Mouse (Mus musculus) MEL (cell line): ENCODE results near the gene Rhbdl2. TPM values are rescaled to one million over a fixed set of nuclear protein-coding genes. Genes with fewer than 3 reads are reported as not detected.

Source experiments
- DNase-seq: peaks from one replicate; pipeline ENCODE4 v3.0.0; 2011; ENCODE audit warnings: low read depth, low spot score
- H3K27ac ChIP-seq: 2 replicates; pipeline ENCODE4 v1.5.1; 2012; ENCODE audit warnings: low read depth, mild to moderate bottlenecking, control low read depth, low read length, moderate library complexity; ENCODE audit not compliant: control insufficient read depth
- H3K27me3 ChIP-seq, 2 experiments: fragments of 150-350 bp in 1 of 2; sonication (generic) in 1 of 2; 2 replicates each; pipeline ENCODE4 v1.6.1; 2012; ENCODE audit warnings: low read length in 2 of 2, mild to moderate bottlenecking in 2 of 2, improper control_type of control experiment in 1 of 2, moderate library complexity in 1 of 2; ENCODE audit not compliant: insufficient read depth in 2 of 2, control insufficient read depth in 1 of 2
- H3K36me3 ChIP-seq, 2 experiments: 2 replicates each; pipeline ENCODE4 v1.6.1; 2012 to 2014; ENCODE audit warnings: low read length in 2 of 2, improper control_type of control experiment in 1 of 2, inconsistent platforms in 1 of 2, mild to moderate bottlenecking in 1 of 2; ENCODE audit not compliant: insufficient read depth in 2 of 2, control insufficient read depth in 1 of 2
- H3K4me1 ChIP-seq, 2 experiments: fragments of 150-350 bp in 1 of 2; sonication (generic) in 1 of 2; 2 replicates each; pipeline ENCODE4 v1.6.1; 2012; ENCODE audit warnings: low read length in 2 of 2, improper control_type of control experiment in 1 of 2, mild to moderate bottlenecking in 1 of 2; ENCODE audit not compliant: insufficient read depth in 2 of 2, control insufficient read depth in 1 of 2
- H3K4me3 ChIP-seq, 2 experiments: fragments of 150-350 bp in 1 of 2; sonication (generic) in 1 of 2; 2 replicates each; pipeline ENCODE4 v1.5.1; 2012; ENCODE audit warnings: low read depth in 2 of 2, low read length in 2 of 2, mild to moderate bottlenecking in 2 of 2, moderate library complexity in 2 of 2, control low read depth in 1 of 2, improper control_type of control experiment in 1 of 2; ENCODE audit not compliant: control insufficient read depth in 1 of 2, insufficient read depth in 1 of 2
- H3K79me2 ChIP-seq: 2 replicates; pipeline ENCODE4 v1.6.1; 2012; ENCODE audit warnings: mild to moderate bottlenecking, low read length, moderate library complexity; ENCODE audit not compliant: control insufficient read depth, poor library complexity, insufficient read depth
- H3K9ac ChIP-seq: 2 replicates; pipeline ENCODE4 v1.6.1; 2012; ENCODE audit warnings: low read depth, mild to moderate bottlenecking, control low read depth, low read length, moderate library complexity; ENCODE audit not compliant: control insufficient read depth, poor library complexity, severe bottlenecking
- H3K9me3 ChIP-seq: fragments of 150-350 bp; sonication (generic); replicated peaks from 2 replicates; pipeline ENCODE4 v1.6.1; 2012; ENCODE audit warnings: mild to moderate bottlenecking, low read length, improper control_type of control experiment, moderate library complexity; ENCODE audit not compliant: insufficient read depth
- CHD1 ChIP-seq: IDR thresholded peaks from 2 replicates; pipeline ENCODE4 v1.6.1; 2012; ENCODE audit warnings: low read depth, mild to moderate bottlenecking, inconsistent platforms, low read length, improper control_type of control experiment
- CHD2 ChIP-seq: IDR thresholded peaks from 2 replicates; pipeline ENCODE4 v1.6.1; 2011; ENCODE audit warnings: low read length, improper control_type of control experiment
- CTCF ChIP-seq, 3 experiments: IDR thresholded peaks in 2 of 3; conservative IDR thresholded peaks in 1 of 3; 2 replicates each; pipeline ENCODE4 v1.5.1; 2011 to 2012; ENCODE audit warnings: low read length in 3 of 3, low read depth in 2 of 3, mild to moderate bottlenecking in 2 of 3, improper control_type of control experiment in 1 of 3, inconsistent platforms in 1 of 3, mixed read lengths in 1 of 3, moderate library complexity in 1 of 3; ENCODE audit not compliant: control insufficient read depth in 1 of 3, insufficient read depth in 1 of 3, poor library complexity in 1 of 3, severe bottlenecking in 1 of 3
- ELF1 ChIP-seq: IDR thresholded peaks from 2 replicates; pipeline ENCODE4 v1.6.1; 2014; ENCODE audit warnings: low read depth, mild to moderate bottlenecking, inconsistent platforms, low read length, improper control_type of control experiment, moderate library complexity
- EP300 ChIP-seq, 2 experiments: IDR thresholded peaks; 2 replicates each; pipeline ENCODE4 v1.6.1; 2011; ENCODE audit warnings: improper control_type of control experiment in 2 of 2, low read length in 2 of 2, low read depth in 1 of 2, mild to moderate bottlenecking in 1 of 2
- GATA1 ChIP-seq: IDR thresholded peaks from 2 replicates; pipeline ENCODE4 v1.6.1; 2011; ENCODE audit warnings: low read depth, low read length, improper control_type of control experiment
- JUND ChIP-seq: IDR thresholded peaks from 2 replicates; pipeline ENCODE4 v1.6.1; 2011; ENCODE audit warnings: low read depth, mild to moderate bottlenecking, improper control_type of control experiment, low read length
- MAX ChIP-seq: IDR thresholded peaks from 2 replicates; pipeline ENCODE4 v1.6.1; 2011; ENCODE audit warnings: low read length, improper control_type of control experiment
- MAZ ChIP-seq: IDR thresholded peaks from 2 replicates; pipeline ENCODE4 v1.6.1; 2012; ENCODE audit warnings: low read depth, mild to moderate bottlenecking, inconsistent platforms, low read length, improper control_type of control experiment
- MYB ChIP-seq: IDR thresholded peaks from 2 replicates; pipeline ENCODE4 v1.6.1; 2011; ENCODE audit warnings: mild to moderate bottlenecking, low read depth, low read length, improper control_type of control experiment
- MYC ChIP-seq: IDR thresholded peaks from 2 replicates; pipeline ENCODE4 v1.6.1; 2011; ENCODE audit warnings: low read depth, mild to moderate bottlenecking, low read length, improper control_type of control experiment, moderate library complexity
- NELFE ChIP-seq: IDR thresholded peaks from 2 replicates; pipeline ENCODE4 v1.6.1; 2011; ENCODE audit warnings: low read depth, low read length, improper control_type of control experiment
- NRF1 ChIP-seq: IDR thresholded peaks from 2 replicates; pipeline ENCODE4 v1.6.1; 2014; ENCODE audit warnings: low read depth, mild to moderate bottlenecking, inconsistent platforms, low read length, improper control_type of control experiment, moderate library complexity; ENCODE audit not compliant: poor library complexity, insufficient read depth, severe bottlenecking
- POLR2AphosphoS2 ChIP-seq: IDR thresholded peaks from 2 replicates; pipeline ENCODE4 v1.6.1; 2011; ENCODE audit warnings: low read length, improper control_type of control experiment
- POLR2AphosphoS5 ChIP-seq: IDR thresholded peaks from 2 replicates; pipeline ENCODE4 v1.6.1; 2012; ENCODE audit warnings: low read depth, borderline replicate concordance, mild to moderate bottlenecking, inconsistent platforms, low read length, moderate library complexity, mixed read lengths
- RAD21 ChIP-seq: IDR thresholded peaks from 2 replicates; pipeline ENCODE4 v1.6.1; 2011; ENCODE audit warnings: mild to moderate bottlenecking, low read depth, low read length, improper control_type of control experiment
- RCOR1 ChIP-seq: IDR thresholded peaks from 2 replicates; pipeline ENCODE4 v1.6.1; 2012; ENCODE audit warnings: low read depth, mild to moderate bottlenecking, inconsistent platforms, low read length, improper control_type of control experiment
- SIN3A ChIP-seq: IDR thresholded peaks from 2 replicates; pipeline ENCODE4 v1.6.1; 2012; ENCODE audit warnings: low read length, improper control_type of control experiment, inconsistent platforms
- SMC3 ChIP-seq: IDR thresholded peaks from 2 replicates; pipeline ENCODE4 v1.6.1; 2011; ENCODE audit warnings: low read depth, low read length, improper control_type of control experiment
- TAL1 ChIP-seq: IDR thresholded peaks from 2 replicates; pipeline ENCODE4 v1.6.1; 2012; ENCODE audit warnings: mild to moderate bottlenecking, inconsistent platforms, low read length, moderate library complexity, mixed read lengths
- UBTF ChIP-seq: IDR thresholded peaks from 2 replicates; pipeline ENCODE4 v1.6.1; 2012; ENCODE audit warnings: low read depth, mild to moderate bottlenecking, inconsistent platforms, low read length, improper control_type of control experiment, moderate library complexity, borderline replicate concordance; ENCODE audit not compliant: insufficient read depth
- USF2 ChIP-seq, 2 experiments: IDR thresholded peaks; 2 replicates each; pipeline ENCODE4 v1.6.1; 2011 to 2012; ENCODE audit warnings: improper control_type of control experiment in 2 of 2, low read length in 2 of 2, borderline replicate concordance in 1 of 2, inconsistent platforms in 1 of 2, low read depth in 1 of 2, mild to moderate bottlenecking in 1 of 2; ENCODE audit not compliant: insufficient read depth in 1 of 2
- ZMIZ1 ChIP-seq: IDR thresholded peaks from 2 replicates; pipeline ENCODE4 v1.6.1; 2012; ENCODE audit warnings: low read depth, mild to moderate bottlenecking, inconsistent platforms, low read length, improper control_type of control experiment, moderate library complexity
- polyA plus RNA-seq, 2 experiments: library from polyadenylated mRNA; stranded (reverse) in 1 of 2; unstranded in 1 of 2; fragments of >175 nt in 1 of 2; fragments of >200 nt in 1 of 2; gene quantifications; 2 replicates each; pipeline versions ENCODE4 v1.2.1 to v1.2.4; 2012; ENCODE audit warnings: low replicate concordance in 2 of 2, low read depth in 1 of 2; ENCODE audit not compliant: insufficient read length in 2 of 2, insufficient read depth in 1 of 2, missing spikeins in 1 of 2
- total RNA-seq: library from RNA; depleted of rRNA; stranded (reverse); fragments of 300-350 nt; gene quantifications from 2 replicates; pipeline ENCODE4 v1.2.3, GENCODE M21; 2012

Gene Rhbdl2
- total and polyA plus RNA-seq, 3 experiments: not detected

DNA sequence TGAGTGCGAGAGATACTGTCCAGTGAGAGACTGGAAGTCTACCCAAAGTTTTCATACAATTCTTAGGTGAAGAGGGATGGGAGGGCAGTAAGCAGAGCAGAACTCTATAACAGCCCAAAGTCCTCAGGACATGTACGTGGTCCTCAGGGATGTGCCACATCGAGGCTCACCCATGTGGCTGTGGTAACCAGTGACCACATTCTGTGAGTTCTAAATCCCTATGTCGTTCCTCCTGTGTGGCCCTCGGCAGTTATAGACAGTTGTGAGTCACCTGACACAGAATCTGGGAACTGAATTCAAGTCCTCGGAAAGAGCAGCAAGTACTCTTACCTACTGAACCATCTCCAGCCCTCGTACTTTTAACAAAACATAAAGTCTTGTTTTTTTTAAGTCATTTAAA, 70.4 kb downstream of the Rhbdl2 start:
- no peak for DNase-seq
- no peak for TF ChIP-seq NRF1
- TF ChIP-seq CTCF (IDR thresholded peaks at IDR 0.05 in 2 of 3, conservative IDR thresholded peaks at IDR 0.05 in 1 of 3; ENCODE audit: control insufficient read depth in 1 of 3, insufficient read depth in 1 of 3, low read depth in 2 of 3, low read length in 3 of 3, poor library complexity in 1 of 3, severe bottlenecking in 1 of 3): no peak
- no peak for TF ChIP-seq CHD1
- no peak for TF ChIP-seq ELF1
- TF ChIP-seq SMC3: no peak
- no peak for TF ChIP-seq EP300 (IDR thresholded peaks at IDR 0.05; ENCODE audit: low read depth in 1 of 2, low read length in 2 of 2)
- no peak for TF ChIP-seq RAD21
- TF ChIP-seq MAZ: no peak
- no peak for TF ChIP-seq TAL1
- TF ChIP-seq RCOR1: no peak
- no peak for TF ChIP-seq ZMIZ1
- TF ChIP-seq, all 39 proteins: peak for 0
- no peak overlapping the region for H3K4me3 ChIP-seq
- no peak overlapping the region for H3K9ac ChIP-seq
- no peaks in the 10 kb centered on the region for H3K9me3 ChIP-seq
- H3K36me3 ChIP-seq: no peaks in the 10 kb centered on the region
- no peak overlapping the region for H3K27ac ChIP-seq
- H3K4me1 ChIP-seq: no peaks in the 10 kb centered on the region
- H3K79me2 ChIP-seq: no peaks in the 10 kb centered on the region
- peaks cover 0 to 2% of the 10 kb centered on the region in 2 experiments; a peak in 1 of 4 replicates for H3K27me3 ChIP-seq

- Histone ChIP-seq H3K9me3 (no peaks in the 10 kb centered on the region), H3K36me3 (no peaks in the 10 kb centered on the region), H3K79me2 (no peaks in the 10 kb centered on the region), H3K4me1 (no peaks in the 10 kb centered on the region)
- no peak for DNase-seq
- no peak for TF ChIP-seq NELFE
- no peak for TF ChIP-seq MYB
- no peak for TF ChIP-seq SIN3A
- TF ChIP-seq MYC: no peak
- TF ChIP-seq CTCF (IDR thresholded peaks at IDR 0.05 in 2 of 3, conservative IDR thresholded peaks at IDR 0.05 in 1 of 3; ENCODE audit: control insufficient read depth in 1 of 3, insufficient read depth in 1 of 3, low read depth in 2 of 3, low read length in 3 of 3, poor library complexity in 1 of 3, severe bottlenecking in 1 of 3): no peak
- TF ChIP-seq UBTF: no peak
- no peak for TF ChIP-seq CHD2
- TF ChIP-seq NRF1: no peak
- no peak for TF ChIP-seq POLR2AphosphoS5
- TF ChIP-seq JUND: no peak
- no peak for TF ChIP-seq GATA1
- no peak for TF ChIP-seq MAX
- no peak for TF ChIP-seq POLR2AphosphoS2
- no peak for TF ChIP-seq RAD21
- no peak for TF ChIP-seq USF2 (IDR thresholded peaks at IDR 0.05; ENCODE audit: borderline replicate concordance in 1 of 2, insufficient read depth in 1 of 2, low read depth in 1 of 2, low read length in 2 of 2)
- TF ChIP-seq, all 39 proteins: peak for 0
- Histone ChIP-seq H3K27me3 (peaks cover 0 to 2% of the 10 kb centered on the region in 2 experiments; a peak in 1 of 4 replicates), H3K27ac (no peak within 1 kb of the TSS), H3K9ac (no peak within 1 kb of the TSS), H3K4me3 (no peak within 1 kb of the TSS)
Measured at GRCm38 (mm10) chr4:123859379-123859778, 71.7 kb downstream of the Rhbdl2 start, which contains the start of gene 4933427I04Rik. Gene 4933427I04Rik, plus strand, starts transcription at chr4:123859679.
